Mouse (Mus musculus) brain, embryonic 14.5 days (tissue): Measurements from ENCODE around the gene Abca1.

ENCODE experiments used
- CTCF ChIP-seq: fragments of 200-500 bp; IDR thresholded peaks from 2 replicates; pipeline ENCODE4 v1.5.1; 2012; ENCODE audit warnings: inconsistent platforms, mild to moderate bottlenecking, moderate library complexity, borderline replicate concordance; ENCODE audit not compliant: insufficient read depth, insufficient read length; ENCODE audit errors: extremely low read depth
- POLR2A ChIP-seq: fragments of 200-500 bp; IDR thresholded peaks from 2 replicates; pipeline ENCODE4 v1.6.1; 2012; ENCODE audit warnings: mild to moderate bottlenecking, inconsistent platforms, borderline replicate concordance; ENCODE audit not compliant: poor library complexity, insufficient read depth, insufficient read length, severe bottlenecking; ENCODE audit errors: extremely low read depth

DNA sequence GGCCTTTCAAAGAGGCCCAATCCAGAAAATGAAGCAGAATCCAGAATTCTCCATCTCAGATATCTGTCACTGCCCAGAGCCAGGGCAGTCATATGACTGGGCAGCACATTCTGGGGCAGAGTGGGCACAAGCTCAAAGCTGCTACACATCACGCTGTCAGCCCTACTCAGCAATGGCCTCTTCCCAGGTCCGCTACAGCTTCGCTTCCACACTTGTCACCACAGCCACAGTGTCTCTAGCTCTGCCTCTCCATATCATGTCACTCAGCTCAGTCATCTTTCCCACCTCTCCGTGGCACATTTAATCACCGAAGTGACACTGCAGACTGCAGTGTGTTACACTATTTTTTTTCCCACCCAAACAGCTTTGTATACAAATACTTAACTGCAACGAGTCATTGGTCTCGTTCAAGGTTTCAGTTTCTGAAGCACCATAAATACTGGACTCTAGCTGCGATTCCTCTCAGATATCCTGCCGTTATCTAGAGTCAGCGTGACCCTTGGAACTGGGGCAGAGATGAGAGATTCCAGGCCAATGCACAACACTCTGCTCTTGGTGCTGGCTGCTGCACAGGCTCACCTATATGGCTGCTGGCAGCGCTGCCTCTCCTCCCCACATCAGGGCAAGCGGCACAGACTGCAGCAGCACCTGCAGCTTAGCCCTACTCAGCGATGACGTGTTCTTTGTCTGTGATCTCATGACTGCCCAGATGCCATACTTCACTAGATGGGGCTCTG lies 136.3 kb downstream of the Abca1 start:
- TF ChIP-seq POLR2A (no peak), CTCF (no peak)
